Mouse (Mus musculus) embryonic fibroblast, embryonic 13.5 days (primary cell): ENCODE data around the gene Wdr27.
"Not testable (repeated sequence)": the region's sequence is repeated elsewhere in the genome, so short reads cannot be mapped to it uniquely, and the experiment has no call there.

ENCODE experiments used
- CTCF ChIP-seq: IDR thresholded peaks from 2 replicates; pipeline ENCODE4 v1.5.1; 2011; ENCODE audit warnings: mild to moderate bottlenecking, control low read depth, low read length, moderate library complexity, borderline replicate concordance; ENCODE audit not compliant: insufficient read depth
- POLR2A ChIP-seq: IDR thresholded peaks from 2 replicates; pipeline ENCODE4 v1.6.1; 2011; ENCODE audit warnings: low read depth, mild to moderate bottlenecking, control low read depth, low read length, moderate library complexity

- TF ChIP-seq CTCF, POLR2A: not testable (repeated sequence)
These were observed 35.5 kb upstream of the Wdr27 start, which contains the start of the genes 9030025P20Rik and Gm3417 for GRCm38 (mm10) chr17:14978362-14979038.
